Mouse (Mus musculus) cerebellum, postnatal 4 days (tissue): ENCODE data around the gene Lig3.

Source experiments
- DNase-seq, 2 experiments: peaks; one replicate each; pipeline ENCODE4 v3.0.0; 2022; ENCODE audit warnings: low spot score in 2 of 2, mixed read lengths in 1 of 2

The Lig3 gene

DNA sequence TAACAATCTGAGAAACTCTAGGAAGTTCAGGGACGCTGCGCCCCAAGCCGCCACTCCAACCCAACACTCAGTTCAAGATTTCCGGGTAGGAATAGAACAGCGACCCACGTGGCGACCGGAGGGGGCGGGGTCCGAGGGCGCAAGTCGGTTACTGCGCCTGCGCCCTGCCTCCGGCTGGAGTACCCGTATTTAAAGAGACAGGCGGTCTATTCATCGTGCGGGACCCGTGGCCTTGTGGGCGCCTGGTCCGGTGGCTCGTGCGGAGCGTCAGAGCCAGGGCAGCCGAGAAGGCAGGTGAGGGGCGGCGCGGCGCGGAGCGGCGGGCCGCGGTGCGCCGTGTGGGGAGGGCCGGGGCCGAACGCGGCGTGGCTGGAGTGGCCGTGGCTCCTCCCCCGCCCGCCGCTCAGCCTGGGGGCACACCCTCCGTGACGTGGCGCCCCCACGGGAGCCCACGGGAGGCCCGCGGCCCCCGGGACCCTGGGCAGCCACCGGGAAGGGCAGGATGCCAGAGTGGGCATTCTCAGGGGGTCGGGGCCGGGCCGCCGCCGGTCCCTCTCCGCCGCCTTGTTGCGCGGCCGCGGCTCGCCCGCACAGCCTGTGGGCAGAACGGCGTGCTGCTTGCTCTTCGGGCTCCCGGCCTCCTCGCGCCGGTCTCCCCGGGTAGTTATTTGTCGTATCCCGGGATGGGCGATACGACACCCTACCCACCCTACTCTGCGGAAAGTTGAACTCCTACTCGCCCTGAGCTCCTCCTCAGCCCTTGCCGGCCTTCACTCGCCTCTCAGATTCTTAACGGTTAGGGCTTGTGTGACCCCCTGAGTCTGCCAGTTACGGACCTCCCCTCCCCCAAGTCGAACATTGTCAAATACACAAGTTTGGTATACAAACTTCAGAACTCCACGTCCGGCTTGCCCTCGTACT lies at the start of gene Lig3:
Lig3 (plus strand) TSS at position 126 of the 921 bp plus-strand sequence.
- peak; percentile 84 to 96 for DNase-seq

DNA sequence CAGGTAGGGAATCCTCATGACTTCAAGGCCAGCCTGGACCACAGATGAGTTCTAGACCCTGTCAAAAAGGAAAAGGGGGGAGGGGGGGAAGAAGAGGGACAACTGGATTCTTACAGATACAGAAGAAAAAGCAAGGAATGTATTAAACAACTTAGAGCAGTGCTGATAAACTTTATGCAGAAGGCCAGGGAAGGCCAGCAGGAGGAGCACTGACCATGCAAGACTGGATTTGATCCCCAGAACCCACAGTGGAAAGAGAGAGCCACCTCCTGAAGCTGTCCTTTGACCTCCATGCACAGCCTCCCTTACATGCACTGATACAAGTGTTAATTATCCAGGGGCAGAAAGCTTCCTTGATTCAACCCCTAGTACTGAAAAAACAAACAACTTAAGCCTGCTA lies 46.7 kb upstream of the Lig3 start:
- DNase-seq = no peak

DNA sequence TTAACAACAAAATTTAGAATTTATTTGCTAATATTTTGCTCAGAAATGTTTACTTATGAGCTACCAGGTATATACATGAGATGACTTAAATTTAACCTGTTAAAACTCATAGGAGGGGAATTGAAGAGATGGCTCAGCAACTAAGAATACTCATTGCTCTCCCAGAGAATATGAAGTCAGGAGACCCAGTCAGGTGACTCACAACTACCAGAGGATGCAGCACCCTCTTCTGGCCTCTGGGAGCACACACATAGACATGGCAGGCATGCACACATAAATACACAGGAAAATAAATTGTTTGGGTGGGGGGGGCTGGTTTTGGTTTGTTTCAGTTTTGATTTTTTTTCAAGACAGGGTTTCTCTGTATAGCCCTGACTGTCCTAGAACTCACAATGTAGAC lies 41.9 kb upstream of the Lig3 start:
- no peak for DNase-seq

DNA sequence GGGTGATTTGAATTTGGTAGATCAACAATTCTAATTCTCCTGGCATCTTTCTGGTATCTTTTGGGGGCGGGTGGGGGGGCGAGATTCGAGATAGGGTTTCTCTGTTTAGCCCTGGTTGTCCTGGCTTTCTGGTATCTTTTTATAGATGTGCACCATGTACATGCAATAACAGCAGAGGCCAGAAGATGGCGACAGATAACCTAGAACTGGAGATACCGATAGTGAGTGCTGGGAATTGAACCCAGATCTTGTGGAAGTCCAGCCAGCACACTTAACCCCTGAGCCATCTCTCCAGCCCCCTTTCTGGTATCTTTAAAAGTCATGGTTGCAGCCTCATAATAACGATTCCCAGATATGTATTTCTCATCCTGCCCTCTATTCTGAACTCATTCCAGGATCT lies 34.8 kb upstream of the Lig3 start:
- DNase-seq = peak in 1 of 2 experiments; percentile 14

DNA sequence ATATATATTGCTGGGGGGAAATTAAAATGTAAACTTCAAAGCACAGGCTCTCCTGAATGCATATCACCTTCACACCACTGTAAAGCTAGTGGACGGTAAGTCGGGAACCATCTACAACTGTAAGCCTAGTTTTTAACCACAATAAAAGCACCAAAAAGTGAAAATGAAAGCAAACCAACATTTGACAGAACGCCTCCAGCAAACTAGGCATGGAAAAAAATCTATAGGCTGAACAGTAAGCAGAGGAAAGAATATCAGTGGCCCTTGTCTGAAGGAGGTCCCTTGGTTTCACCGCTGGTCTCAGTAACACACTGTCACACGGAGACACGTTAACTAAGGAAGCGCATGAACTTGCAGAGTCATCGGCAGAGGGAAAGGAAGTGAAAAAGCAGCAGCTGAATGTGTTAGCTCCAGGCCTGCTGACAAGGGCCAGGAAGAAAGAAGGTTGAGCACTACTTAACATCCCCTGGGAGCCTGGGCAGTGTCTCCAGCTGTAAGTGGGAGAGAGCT lies 34.0 kb upstream of the Lig3 start:
- no peak for DNase-seq

DNA sequence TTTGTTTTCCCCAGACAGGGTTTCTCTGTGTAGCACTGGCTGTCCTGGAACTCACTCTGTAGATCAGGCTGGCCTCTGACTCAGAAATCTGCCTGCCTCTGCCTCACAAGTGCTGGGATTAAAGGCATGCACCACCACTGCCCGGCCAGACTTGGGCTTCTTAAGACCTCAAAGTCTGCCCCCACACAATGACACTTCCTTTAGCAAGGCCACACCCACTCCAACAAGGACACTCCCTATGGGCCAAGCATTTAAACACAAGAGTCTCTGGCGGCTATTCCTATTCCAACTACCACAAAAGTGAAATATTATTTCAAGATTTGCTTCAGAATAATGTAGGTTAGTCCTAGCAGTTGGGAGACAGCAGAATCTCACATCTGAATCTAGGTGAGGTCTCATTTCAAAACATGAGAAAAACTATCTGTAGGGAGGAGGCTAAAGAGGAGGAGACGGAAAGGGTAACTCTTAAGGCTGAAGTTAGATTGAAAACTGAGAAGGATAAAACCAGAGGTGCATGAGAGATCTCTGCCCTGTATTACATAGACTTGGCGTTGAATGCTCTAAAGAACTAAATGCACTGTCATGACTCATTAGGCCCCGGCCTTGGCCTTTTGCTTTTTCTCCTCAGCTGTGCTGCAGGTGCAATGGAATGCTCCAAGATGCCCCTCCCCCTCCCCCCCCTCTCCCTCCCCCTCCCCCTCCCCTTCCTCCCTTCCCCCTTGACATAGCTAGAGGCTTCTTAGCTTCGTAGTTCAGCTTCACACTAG lies 28.4 kb upstream of the Lig3 start:
- DNase-seq = no peak

DNA sequence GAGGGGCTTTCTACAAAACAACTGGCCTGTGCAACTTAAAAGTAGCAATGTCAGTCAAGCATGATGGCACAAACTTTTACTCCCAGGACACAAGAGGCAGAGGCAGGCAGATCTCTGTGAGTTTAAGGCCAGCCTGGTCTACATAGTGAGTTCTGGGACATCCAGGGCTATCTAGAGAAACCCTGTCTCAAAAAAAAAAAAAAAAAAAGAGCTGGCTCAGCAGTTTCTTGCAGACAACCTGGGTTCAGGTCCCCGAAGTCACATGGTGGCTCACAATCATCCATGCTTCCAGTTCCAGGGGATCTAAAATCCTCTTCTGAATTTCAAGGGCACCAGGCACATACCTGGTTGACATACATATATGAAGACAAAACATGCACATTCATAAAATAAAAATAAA lies 25.0 kb upstream of the Lig3 start:
- DNase-seq = no peak

DNA sequence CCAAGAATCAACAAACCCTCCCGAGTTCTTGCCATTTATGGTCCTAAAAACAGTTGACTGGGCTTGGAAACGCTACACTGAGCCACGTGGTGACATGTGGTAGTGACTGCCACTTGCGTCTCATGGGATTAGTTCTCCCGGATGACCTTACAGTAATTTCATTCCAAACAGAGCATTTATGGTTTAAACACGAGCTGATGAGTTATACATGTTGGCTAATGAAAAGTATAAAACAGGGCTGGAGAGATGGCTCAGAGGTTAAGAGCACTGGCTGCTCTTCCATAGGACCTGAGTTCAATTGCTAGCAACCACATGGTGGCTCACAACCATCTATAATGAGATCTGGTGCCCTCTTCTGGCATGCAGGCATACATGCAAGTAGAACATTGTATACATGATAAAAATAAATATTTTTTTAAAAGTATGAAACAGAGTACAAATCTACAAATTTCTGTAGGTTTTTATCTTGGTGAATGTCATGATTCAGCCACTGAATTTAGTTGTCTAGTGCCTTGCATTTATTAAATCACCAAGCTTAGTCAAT lies 18.6 kb upstream of the Lig3 start:
- no peak for DNase-seq

DNA sequence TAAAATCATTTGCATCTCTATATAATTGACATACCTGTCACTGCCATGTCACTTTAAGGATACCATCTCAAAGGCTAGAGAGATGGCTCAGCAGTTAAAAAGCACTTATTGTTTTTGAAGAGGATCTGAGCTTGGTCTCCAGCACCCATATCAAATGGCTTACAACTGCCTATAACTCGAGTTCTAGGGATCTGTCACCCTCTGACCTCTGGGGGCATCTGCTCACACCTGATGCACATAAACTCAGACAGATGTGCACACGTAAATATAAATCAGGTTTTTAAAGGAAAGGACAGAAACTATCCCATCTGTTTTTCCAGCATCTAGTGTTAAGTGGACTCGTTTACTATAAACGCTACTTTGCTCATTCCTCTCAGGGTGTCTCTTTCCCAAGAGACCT lies 17.6 kb upstream of the Lig3 start:
- DNase-seq = no peak

DNA sequence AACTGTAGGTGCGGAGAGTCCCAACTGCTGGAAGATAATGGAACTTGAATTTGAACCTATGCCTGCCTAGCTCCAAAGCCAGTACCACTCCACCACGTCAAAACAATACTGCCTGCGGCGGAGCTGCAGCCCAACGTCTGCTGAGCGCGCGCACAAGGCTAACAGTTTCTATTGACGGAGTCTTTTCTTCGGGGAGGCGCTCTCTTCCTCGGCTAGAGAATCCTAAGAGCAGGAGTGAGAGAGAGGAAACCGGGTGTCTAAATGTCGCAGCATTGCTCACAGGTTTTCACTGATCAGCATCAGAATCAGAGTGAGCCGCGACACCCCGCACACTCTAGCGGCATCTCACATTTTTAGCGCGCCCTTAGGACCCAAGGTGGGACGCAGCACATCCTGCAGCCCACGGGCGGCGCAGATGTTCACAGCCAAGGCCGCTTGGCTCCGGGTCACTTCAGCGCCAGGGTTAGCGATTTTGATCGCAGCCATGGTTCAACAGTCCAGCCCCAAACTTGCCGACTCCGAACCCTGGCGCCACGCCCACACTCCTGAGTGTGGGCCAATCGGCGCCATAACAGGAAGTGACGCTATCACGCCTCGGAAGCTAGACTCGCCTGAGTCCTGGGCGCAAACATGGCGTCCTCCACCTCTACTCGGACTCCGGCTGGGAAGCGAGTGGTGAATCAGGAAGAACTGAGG lies 17.0 kb upstream of the Lig3 start, which contains the start of the genes Cct6b and Zfp830:
Cct6b (minus strand) TSS at position 580 of the 696 bp plus-strand sequence.
Zfp830 (plus strand) TSS at position 604 of the 696 bp plus-strand sequence.
- peak; percentile 79 to 92 for DNase-seq

DNA sequence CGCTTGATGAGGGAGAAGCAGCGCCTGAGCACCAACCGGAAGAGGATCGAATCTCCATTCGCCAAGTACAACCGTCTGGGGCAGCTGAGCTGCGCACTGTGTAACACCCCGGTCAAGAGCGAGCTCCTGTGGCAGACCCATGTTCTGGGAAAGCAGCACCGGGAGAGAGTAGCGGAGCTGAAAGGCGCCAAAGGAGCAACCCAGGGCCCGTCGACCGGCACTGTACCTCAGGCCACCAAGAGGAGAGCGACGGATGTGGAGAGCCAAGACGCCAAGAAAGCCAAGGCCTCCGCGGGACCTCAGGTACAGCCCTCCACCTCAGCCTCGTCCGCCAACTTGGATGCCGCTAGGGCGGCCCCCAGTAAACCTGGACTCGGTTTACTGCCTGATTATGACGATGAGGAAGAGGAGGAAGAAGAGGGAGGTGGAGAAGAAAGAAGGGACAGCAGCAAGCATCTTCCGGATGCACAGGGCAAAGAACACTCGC lies 16.4 kb upstream of the Lig3 start:
- no peak for DNase-seq

DNA sequence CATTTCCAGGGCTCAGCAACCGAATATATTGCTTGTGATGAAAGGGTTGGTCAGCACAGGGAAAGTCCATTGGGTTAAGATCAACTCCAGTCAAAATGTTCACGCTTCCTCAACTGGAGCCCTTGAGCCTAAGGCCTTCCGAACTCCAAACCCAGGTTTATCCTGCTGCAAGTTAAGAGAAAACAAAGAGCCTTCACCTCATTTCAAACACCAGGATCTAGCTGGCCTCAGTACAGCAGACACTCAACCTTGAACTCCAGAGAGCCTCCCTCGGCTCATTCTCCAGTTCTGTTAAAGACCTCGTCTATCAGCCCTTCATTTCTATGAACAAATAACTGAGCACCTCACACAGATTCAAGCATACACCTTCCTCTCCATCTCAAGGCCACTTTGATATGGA lies 774 bp upstream of the Lig3 start:
- DNase-seq = no peak

DNA sequence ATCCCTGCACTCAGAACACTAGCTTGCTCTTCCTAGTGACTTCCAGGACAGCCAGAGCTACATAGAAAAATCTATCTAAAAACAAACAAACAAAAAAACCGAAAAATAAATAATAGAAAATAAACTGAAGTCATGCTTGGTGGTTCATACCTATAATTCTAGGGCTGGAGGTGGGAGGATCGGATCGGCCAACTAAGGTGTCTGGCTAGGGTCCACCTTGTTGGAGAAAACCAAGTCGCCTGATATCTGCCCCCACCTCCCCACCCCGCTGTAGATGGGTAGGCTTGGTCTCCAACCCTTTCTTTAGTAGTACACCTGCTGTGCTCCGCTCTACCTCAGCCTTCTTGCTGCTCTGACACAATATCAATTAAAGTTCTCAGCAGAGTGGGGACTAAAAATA lies 1.3 kb downstream of the Lig3 start:
- no peak for DNase-seq

DNA sequence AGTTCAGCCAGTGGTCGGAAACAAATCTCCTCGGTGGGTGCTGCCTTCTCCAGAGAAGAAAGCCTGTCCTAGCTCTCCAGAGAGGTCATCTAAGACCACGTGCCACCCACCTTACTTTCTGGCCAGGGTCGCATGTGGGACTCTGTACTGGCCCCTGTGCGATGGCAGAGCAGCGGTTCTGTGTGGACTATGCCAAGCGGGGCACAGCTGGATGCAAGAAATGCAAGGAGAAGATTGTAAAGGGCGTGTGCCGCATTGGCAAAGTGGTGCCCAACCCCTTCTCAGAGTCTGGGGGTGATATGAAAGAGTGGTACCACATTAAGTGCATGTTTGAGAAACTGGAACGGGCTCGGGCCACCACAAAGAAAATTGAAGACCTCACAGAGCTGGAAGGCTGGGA lies 2.5 kb downstream of the Lig3 start:
- no peak for DNase-seq

DNA sequence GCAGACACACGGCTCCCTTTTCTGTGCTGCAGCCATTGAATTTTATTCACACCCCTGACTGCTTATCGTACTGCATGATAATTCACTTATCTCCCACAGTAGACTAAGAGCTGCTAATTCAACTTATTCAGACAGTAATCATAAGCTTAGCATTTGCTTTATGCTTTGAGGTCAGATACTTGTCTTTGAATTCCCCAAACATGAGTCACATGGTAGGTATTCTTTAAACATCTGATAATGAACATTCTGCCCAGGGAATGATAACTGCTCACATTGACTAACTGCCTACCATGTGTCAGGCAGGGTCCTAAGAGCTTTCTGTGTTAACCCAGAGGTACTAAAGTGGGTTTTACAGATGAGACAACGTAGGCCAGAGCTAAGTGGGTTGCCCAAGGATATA lies 25.7 kb downstream of the Lig3 start:
- no peak for DNase-seq

DNA sequence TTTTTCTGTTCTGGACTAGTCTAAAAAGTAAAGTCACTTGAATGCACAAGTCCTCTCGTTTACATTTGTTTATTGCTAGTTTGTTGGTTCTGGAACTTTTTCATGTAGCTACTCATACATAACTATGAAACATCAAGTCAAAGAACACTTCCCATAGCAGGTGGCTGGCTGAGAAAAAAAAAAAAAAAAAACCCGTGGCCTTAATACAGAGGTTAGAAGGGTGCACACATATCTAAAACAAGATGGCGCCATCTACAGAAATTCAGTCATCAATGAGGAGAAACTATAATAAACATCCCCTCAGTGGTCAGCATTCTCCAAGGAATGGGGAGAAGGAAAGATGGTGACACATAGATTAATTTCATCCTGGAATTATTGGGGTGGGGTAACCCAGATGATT lies 26.5 kb downstream of the Lig3 start:
- no peak for DNase-seq

DNA sequence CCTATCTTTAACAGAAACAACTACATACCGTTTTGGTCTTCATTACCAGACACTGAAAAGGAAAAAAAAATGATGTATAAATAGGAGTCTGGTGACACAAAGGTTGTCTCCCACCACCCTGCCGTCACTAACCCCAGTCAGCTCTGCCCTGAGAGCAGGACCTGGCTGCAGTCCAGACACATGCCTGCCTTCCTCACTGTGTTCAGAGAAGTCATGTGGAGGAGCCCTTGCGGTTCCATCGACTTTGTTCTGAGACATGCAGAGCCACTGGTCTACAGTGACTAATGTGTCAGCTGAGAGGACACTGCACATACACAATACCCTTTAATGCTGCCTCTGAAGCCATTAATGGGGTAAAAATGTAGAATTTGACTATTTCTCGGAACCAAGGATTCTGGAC lies 27.6 kb downstream of the Lig3 start:
- no peak for DNase-seq

DNA sequence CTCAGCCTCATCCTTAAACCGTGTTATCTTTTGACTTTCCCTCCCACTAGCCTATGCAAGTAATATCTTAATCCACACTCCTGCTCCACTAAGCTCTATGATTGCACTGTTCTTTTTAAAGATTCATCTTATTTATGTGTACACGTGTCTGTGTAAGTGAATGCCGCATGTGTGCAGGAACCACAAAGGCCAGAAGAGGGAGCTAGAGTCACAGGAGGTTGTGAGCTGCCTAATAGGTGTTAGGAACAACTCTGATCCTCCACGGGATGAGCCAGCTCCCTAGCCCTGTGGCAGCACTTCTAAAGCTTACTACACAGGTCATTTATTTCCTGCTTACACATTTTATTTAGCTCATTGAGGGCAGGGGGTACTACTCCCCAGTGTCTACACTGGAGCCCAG lies 38.4 kb downstream of the Lig3 start:
- peak in 1 of 2 experiments; percentile 50 for DNase-seq

DNA sequence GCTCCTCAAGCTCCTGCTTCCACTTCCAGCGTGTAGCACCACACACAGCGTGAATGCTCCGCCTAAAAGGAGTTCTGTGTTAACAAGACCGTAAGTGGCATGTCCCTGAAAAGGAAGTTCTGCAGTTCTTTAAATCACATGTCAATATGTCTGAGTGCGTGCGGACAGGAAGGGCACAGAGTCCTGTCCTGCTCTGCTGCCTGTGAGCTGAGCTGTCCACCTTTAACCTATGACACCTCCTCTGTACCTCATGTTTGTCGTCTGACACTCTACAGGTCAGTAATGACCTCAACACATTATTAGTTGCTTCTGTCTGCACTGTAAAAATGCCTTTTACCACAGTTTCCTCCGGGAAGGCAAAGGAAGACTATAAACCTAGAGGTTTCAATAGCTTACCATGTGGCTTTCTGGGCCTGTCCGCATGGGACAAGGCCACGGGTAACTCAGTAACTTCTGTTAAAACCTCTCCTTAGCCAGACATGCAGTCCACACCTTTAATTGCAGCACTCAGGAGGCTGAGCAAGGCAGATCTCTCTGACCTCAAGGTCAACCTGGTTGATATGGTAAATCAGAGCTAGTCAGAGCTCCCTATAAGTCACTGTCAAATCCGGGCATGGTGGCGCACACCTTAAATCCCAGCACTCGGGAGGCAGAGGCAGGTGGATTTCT lies 40.0 kb downstream of the Lig3 start:
- no peak for DNase-seq

DNA sequence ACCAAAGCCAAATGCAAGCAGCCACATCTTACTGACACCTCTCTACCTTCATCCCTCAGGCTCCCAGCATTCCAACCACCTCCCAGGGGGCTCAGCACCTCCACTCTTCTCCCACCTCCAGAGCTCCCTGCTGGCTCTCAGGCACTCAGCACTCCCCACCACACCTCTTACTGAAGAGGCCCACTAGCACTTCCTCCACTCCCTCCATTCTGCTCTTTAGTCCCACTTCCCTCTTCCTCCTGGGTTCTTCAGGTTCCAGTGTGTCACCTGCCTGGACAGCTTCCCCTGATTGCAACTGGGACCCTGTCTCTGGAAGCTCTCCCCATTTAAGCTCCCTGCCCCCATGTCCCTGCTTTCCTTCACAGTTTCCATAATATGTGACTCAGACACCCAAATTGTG lies 45.9 kb downstream of the Lig3 start:
- no peak for DNase-seq
